9 mouse cellular contexts compared by ENCODE assay signal in the genomic region with DNA sequence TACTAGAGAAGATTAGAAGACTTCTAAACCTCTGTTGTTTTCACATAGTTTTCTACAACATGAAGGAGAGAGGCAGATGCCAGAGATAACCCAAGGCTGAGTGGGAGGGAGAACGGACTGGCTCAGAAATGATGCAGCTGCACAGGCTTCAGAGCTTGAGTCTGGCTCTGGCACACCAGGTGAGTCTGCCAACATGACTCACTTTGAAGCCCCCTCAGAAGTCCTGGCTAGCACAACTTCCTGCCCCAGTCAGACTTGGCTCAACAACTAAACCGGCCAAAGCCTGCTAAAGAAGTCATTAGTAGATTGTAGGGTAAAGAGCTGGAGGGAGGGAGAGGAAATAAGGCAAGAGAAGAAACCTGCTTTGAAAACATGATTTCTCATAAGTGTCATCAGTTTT.
"Had no signal": no experiment of that assay in that cellular context is flagged by ENCODE, and none has a peak within 500 bp of the region (broad histone marks: within the 10 kb centered on the region; RNA-seq: fewer than 3 reads in every experiment).

No protein-coding gene starts in this region.

- DNase-seq: kidney, adult 9 months; kidney, postnatal 36 days; layer of hippocampus, adult 9-11 months; layer of hippocampus, postnatal 36 days; liver; liver, embryonic 13.5 days; lung, adult 18-20 months; lung, postnatal 4 days; right cerebral cortex, postnatal 14 days had no signal
